Mouse (Mus musculus) left cerebral cortex, postnatal 4 days (tissue): ENCODE data around the gene Dgat2. TPM values are rescaled to one million over a fixed set of nuclear protein-coding genes. Genes with fewer than 3 reads are reported as not detected.

Experiments used
- DNase-seq: peaks from one replicate; pipeline ENCODE4 v3.0.0-alpha.2; 2022
- intact Hi-C: fragments of 180-260 bp; cut with DNase I; formaldehyde crosslinking; loops from one replicate; pipeline ENCODE4 v1.15.1; 2025
- total RNA-seq, 2 experiments: library from RNA; stranded (reverse); gene quantifications; 2 replicates each; pipeline ENCODE4 v1.2.3; 2021

Gene Dgat2
- total RNA-seq, 2 experiments from 2014 or later: 31.9 to 37.2 TPM

GRCm38 (mm10) chr7:99166159-99166558, 16.4 kb downstream of the Dgat2 start:
- intact Hi-C loops: no loop called here
- DNase-seq: no peak

GRCm38 (mm10) chr7:99164873-99165410, 17.6 kb downstream of the Dgat2 start:
- intact Hi-C loops: no loop called here
- no peak for DNase-seq

GRCm38 (mm10) chr7:99162462-99162861, 20.1 kb downstream of the Dgat2 start:
- DNase-seq: no peak
- intact Hi-C loops: no loop called here

- DNase-seq: no peak
- intact Hi-C loops: no loop called here
These were observed 20.6 kb downstream of the Dgat2 start for GRCm38 (mm10) chr7:99161961-99162360.

- intact Hi-C loops: no loop called here
- DNase-seq: no peak
These were observed 21.0 kb downstream of the Dgat2 start for GRCm38 (mm10) chr7:99161529-99161928.

GRCm38 (mm10) chr7:99160995-99161394, 21.5 kb downstream of the Dgat2 start:
- intact Hi-C loops: no loop called here

GRCm38 (mm10) chr7:99159446-99159845, 23.1 kb downstream of the Dgat2 start:
- DNase-seq: no peak
- intact Hi-C loops: no loop called here

More at GRCm38 (mm10) chr7:99160995-99161394, 21.5 kb downstream of the Dgat2 start:
- DNase-seq: no peak

GRCm38 (mm10) chr7:99158904-99159303, 23.6 kb downstream of the Dgat2 start:
- intact Hi-C loops: no loop called here
- no peak for DNase-seq

- intact Hi-C loops: no loop called here
- DNase-seq: no peak
These were observed 24.5 kb downstream of the Dgat2 start for GRCm38 (mm10) chr7:99158011-99158410.

- intact Hi-C loops: no loop called here
- no peak for DNase-seq
These were observed 25.8 kb downstream of the Dgat2 start for GRCm38 (mm10) chr7:99156737-99157136.

GRCm38 (mm10) chr7:99155311-99156289, 26.9 kb downstream of the Dgat2 start:
- intact Hi-C loops: no loop called here
- peak; percentile 29 for DNase-seq

GRCm38 (mm10) chr7:99154648-99155151, 27.8 kb downstream of the Dgat2 start:
- intact Hi-C loops: loop anchor here (5.0 kb wide), 1 partner anchor 83 kb away; the partner anchor contains the start of gene Mogat2
- DNase-seq: no peak

GRCm38 (mm10) chr7:99153686-99154202, 28.8 kb downstream of the Dgat2 start:
- DNase-seq: no peak
- intact Hi-C loops: loop anchor here (5.0 kb wide), 1 partner anchor 84 kb away; the partner anchor contains the start of gene Mogat2

- intact Hi-C loops: loop anchor here (5.0 kb wide), 1 partner anchor 85 kb away; the partner anchor contains the start of gene Mogat2
- DNase-seq: no peak
These were observed 29.8 kb downstream of the Dgat2 start for GRCm38 (mm10) chr7:99152756-99153155.

- intact Hi-C loops: loop anchor here (5.0 kb wide), 1 partner anchor 86 kb away; the partner anchor contains the start of gene Mogat2
- DNase-seq: peak; percentile 97
These were observed 31.2 kb downstream of the Dgat2 start for GRCm38 (mm10) chr7:99151342-99151741.

GRCm38 (mm10) chr7:99149017-99149416, 33.5 kb downstream of the Dgat2 start:
- intact Hi-C loops: no loop called here
- no peak for DNase-seq

GRCm38 (mm10) chr7:99147494-99147893, 35.0 kb downstream of the Dgat2 start:
- intact Hi-C loops: no loop called here
- no peak for DNase-seq

- DNase-seq: no peak
- intact Hi-C loops: no loop called here
These were observed 35.6 kb downstream of the Dgat2 start for GRCm38 (mm10) chr7:99146906-99147305.

GRCm38 (mm10) chr7:99146011-99146410, 36.5 kb downstream of the Dgat2 start:
- DNase-seq: no peak
- intact Hi-C loops: no loop called here

- DNase-seq: no peak
- intact Hi-C loops: no loop called here
These were observed 37.9 kb downstream of the Dgat2 start for GRCm38 (mm10) chr7:99144616-99145015.

- intact Hi-C loops: no loop called here
- no peak for DNase-seq
These were observed 39.3 kb downstream of the Dgat2 start for GRCm38 (mm10) chr7:99143244-99143643.
